Mouse (Mus musculus) liver, embryonic 14.5 days (tissue): Measurements from ENCODE around the gene Rab8b. TPM values are rescaled to one million over a fixed set of nuclear protein-coding genes. Genes with fewer than 3 reads are reported as not detected.

ENCODE experiments used
- ATAC-seq: fragments of 200-750 bp; cut with Nextera tagmentation; 2 replicates; pipeline ENCODE4 v1.8.0; 2017; ENCODE audit warnings: moderate number of reproducible peaks, mild to moderate bottlenecking, moderate library complexity; ENCODE audit not compliant: insufficient read depth
- DNase-seq, 3 experiments: peaks; one replicate each; pipeline ENCODE4 v3.0.0-alpha.2; 2012 to 2013; ENCODE audit warnings: low read depth in 3 of 3, low spot score in 3 of 3
- H3K27ac ChIP-seq: fragments of 300-500 bp; sonication (generic); 2 replicates; pipeline ENCODE4 v1.5.1; 2014; ENCODE audit warnings: moderate library complexity, mild to moderate bottlenecking, control low read depth, inconsistent platforms
- H3K27me3 ChIP-seq: fragments of 300-500 bp; sonication (generic); 2 replicates; pipeline ENCODE4 v1.6.1; 2014; ENCODE audit warnings: mild to moderate bottlenecking, low read length, moderate library complexity; ENCODE audit not compliant: control insufficient read depth, insufficient read depth
- H3K36me3 ChIP-seq: fragments of 300-500 bp; sonication (generic); replicated peaks from 2 replicates; pipeline ENCODE4 v1.6.1; 2014; ENCODE audit warnings: low read depth; ENCODE audit not compliant: control insufficient read depth, insufficient read depth
- H3K4me1 ChIP-seq, 2 experiments: fragments of 200-500 bp in 1 of 2; fragments of 300-500 bp in 1 of 2; sonication (generic) in 1 of 2; replicated peaks; 2 replicates each; pipeline ENCODE4 v1.6.1; 2012 to 2014; ENCODE audit warnings: antibody characterized with exemption in 1 of 2, inconsistent platforms in 1 of 2, low read length in 1 of 2; ENCODE audit not compliant: control insufficient read depth in 2 of 2, insufficient read depth in 2 of 2
- H3K4me2 ChIP-seq: fragments of 300-500 bp; sonication (generic); 2 replicates; pipeline ENCODE4 v1.6.1; 2014; ENCODE audit warnings: low read depth, mild to moderate bottlenecking, control low read depth, moderate library complexity
- H3K4me3 ChIP-seq, 2 experiments: fragments of 200-500 bp in 1 of 2; fragments of 300-500 bp in 1 of 2; sonication (generic) in 1 of 2; 2 replicates each; pipeline ENCODE4 v1.5.1; 2012 to 2014; ENCODE audit warnings: low read depth in 2 of 2, low read length in 2 of 2, mild to moderate bottlenecking in 2 of 2, control low read depth in 1 of 2, inconsistent platforms in 1 of 2, moderate library complexity in 1 of 2; ENCODE audit not compliant: insufficient read depth in 1 of 2
- H3K9ac ChIP-seq: fragments of 300-500 bp; sonication (generic); replicated peaks from 2 replicates; pipeline ENCODE4 v1.6.1; 2014; ENCODE audit warnings: mild to moderate bottlenecking, control low read depth, moderate library complexity
- H3K9me3 ChIP-seq: fragments of 300-500 bp; sonication (generic); 2 replicates; pipeline ENCODE4 v1.6.1; 2016; ENCODE audit warnings: low read length, mixed read lengths; ENCODE audit not compliant: control insufficient read depth
- CTCF ChIP-seq: IDR thresholded peaks from 2 replicates; pipeline ENCODE4 v1.5.1; 2016; ENCODE audit warnings: antibody characterized with exemption, low read depth, control low read depth
- EP300 ChIP-seq: IDR thresholded peaks from 2 replicates; pipeline ENCODE4 v1.6.1; 2016; ENCODE audit warnings: antibody characterized with exemption, low read depth
- WGBS: fragments of 180-500 bp; shearing (Covaris S2); extraction: QIAGEN DNeasy Blood & Tissue Kit; methylation state at CpG from one replicate; pipeline ENCODE4 v1.1.7; 2014; ENCODE audit not compliant: insufficient replicate concordance; 5-methylcytosine and 5-hydroxymethylcytosine counted together
- polyA plus RNA-seq, 2 experiments: library from polyadenylated mRNA; depleted of rRNA in 1 of 2; stranded (reverse) in 1 of 2; unstranded in 1 of 2; fragments of >200 nt; fragmentation: Nextera tagmentation in 1 of 2; extraction: Ambion mirVana in 1 of 2; gene quantifications; 2 replicates each; pipeline versions ENCODE4 v1.2.1 to v1.2.3; 2012 to 2014

Gene Rab8b
- polyA plus RNA-seq, 2 experiments: 18.3 to 20.6 TPM

GRCm38 (mm10) chr9:66917216-66917891 lies 2.1 kb downstream of the Rab8b start:
- peak overlapping the region; percentile 57 to 96 for H3K4me3 ChIP-seq
- H3K9me3 ChIP-seq: no peaks in the 10 kb centered on the region
- H3K4me1 ChIP-seq: peaks cover 57 to 62% of the 10 kb centered on the region in 2 experiments
- peak overlapping the region; percentile 73 for H3K9ac ChIP-seq
- peak overlapping the region; percentile 97 for H3K27ac ChIP-seq
- H3K27me3 ChIP-seq: no peaks in the 10 kb centered on the region
- H3K36me3 ChIP-seq: peaks cover 8% of the 10 kb centered on the region
- no peak for DNase-seq
- peak overlapping the region; percentile 74 for H3K4me2 ChIP-seq
- TF ChIP-seq EP300: no peak
- TF ChIP-seq CTCF: no peak
- no peak for ATAC-seq
- WGBS: 48% methylated on average over 8 of the region's 8 CpGs

- peaks cover 67 to 70% of the 10 kb centered on the region in 2 experiments for H3K4me1 ChIP-seq
- ATAC-seq (peak; percentile 68), DNase-seq (peak; percentile 74 to 81 (median 80))
Observed at GRCm38 (mm10) chr9:66915869-66916785, 3.4 kb downstream of the Rab8b start.

GRCm38 (mm10) chr9:66915401-66915800 lies 4.1 kb downstream of the Rab8b start:
- Histone ChIP-seq H3K27ac (peak overlapping the region; percentile 97), H3K36me3 (peaks cover 16% of the 10 kb centered on the region), H3K4me2 (peak overlapping the region; percentile 74), H3K9ac (peak overlapping the region; percentile 48), H3K9me3 (no peaks in the 10 kb centered on the region), H3K4me1 (peaks cover 70% of the 10 kb centered on the region in 2 experiments), H3K27me3 (no peaks in the 10 kb centered on the region), H3K4me3 (peak overlapping the region in 1 of 2 experiments; percentile 96; a peak in 2 of 4 replicates)
- no peak for ATAC-seq
- WGBS: 31% methylated on average over 5 of the region's 5 CpGs
- TF ChIP-seq EP300: no peak; the same call in 1 of the 2 replicates
- TF ChIP-seq CTCF: no peak
- DNase-seq: no peak

More at GRCm38 (mm10) chr9:66915869-66916785, 3.4 kb downstream of the Rab8b start:
- peak overlapping the region; percentile 74 for H3K4me2 ChIP-seq
- H3K4me3 ChIP-seq: peak overlapping the region; percentile 55 to 96
- TF ChIP-seq EP300 (peak; percentile 83), CTCF (no peak)
- H3K27me3 ChIP-seq: no peaks in the 10 kb centered on the region
- H3K9me3 ChIP-seq: no peaks in the 10 kb centered on the region
- H3K9ac ChIP-seq: peak overlapping the region; percentile 73
- peaks cover 14% of the 10 kb centered on the region for H3K36me3 ChIP-seq
- WGBS: 7% methylated on average over 9 of the region's 9 CpGs
- H3K27ac ChIP-seq: peak overlapping the region; percentile 97

- H3K27ac ChIP-seq: peak overlapping the region; percentile 97
- TF ChIP-seq EP300: peak; percentile 22; the same call in 1 of the 2 replicates
- TF ChIP-seq CTCF: no peak
- H3K9ac ChIP-seq: no peak overlapping the region; the same call in 1 of the 2 replicates
- ATAC-seq (no peak), DNase-seq (no peak)
- no peaks in the 10 kb centered on the region for H3K9me3 ChIP-seq
- peaks cover 16% of the 10 kb centered on the region for H3K36me3 ChIP-seq
- peak overlapping the region; percentile 74 for H3K4me2 ChIP-seq
- H3K4me1 ChIP-seq: peaks cover 76 to 77% of the 10 kb centered on the region in 2 experiments
- H3K4me3 ChIP-seq: no peak overlapping the region; a peak in 1 of 4 replicates
- H3K27me3 ChIP-seq: no peaks in the 10 kb centered on the region
- WGBS: 58% methylated on average over 3 of the region's 3 CpGs
Observed at GRCm38 (mm10) chr9:66914540-66914939, 4.9 kb downstream of the Rab8b start.
